ENCODE assay signal across 10 mouse cellular contexts in genomic region chr8:110726893-110727292, GRCm38 (mm10). TPM values are rescaled to one million over a fixed set of nuclear protein-coding genes. Genes with fewer than 3 reads are reported as not detected.
DNase-seq lines count a peak whose midpoint lies in the region; ATAC-seq and TF ChIP-seq lines count a peak whose summit lies in the region.
"Had no signal": no experiment of that assay in that cellular context is flagged by ENCODE, and none has a peak within 500 bp of the region (broad histone marks: within the 10 kb centered on the region; RNA-seq: fewer than 3 reads in every experiment).

No protein-coding gene starts in this region.

- peak; percentile 59 for DNase-seq in lung, adult 2 months
- DNase-seq in lung, adult 18-20 months = no peak
- DNase-seq in ZHBTc4 (ENCODE audit: low read depth, low spot score) = peak; percentile 88
- DNase-seq in embryonic facial prominence, embryonic 11.5 days (ENCODE audit: low spot score) = peak; percentile 78
- DNase-seq in heart, postnatal 4 days = peak; percentile 82
- DNase-seq in liver, embryonic 13.5 days = peak; percentile 23
- DNase-seq in urinary bladder, adult 18-20 months (ENCODE audit: low spot score in 2 of 2) = no peak

- H3K4me3 ChIP-seq in lung, adult 2 months (replicated peaks; ENCODE audit: extremely low read depth, low read depth, low read length) = no peak overlapping the region
- H3K4me3 ChIP-seq in embryonic facial prominence, embryonic 11.5 days (ENCODE audit: low read depth, low read length) = no peak overlapping the region
- H3K4me3 ChIP-seq in liver, embryonic 13.5 days (replicated peaks) = no peak overlapping the region
- H3K4me3 ChIP-seq in neural tube, embryonic 13.5 days = no peak overlapping the region
- H3K4me3 ChIP-seq: erythroblast, embryonic 14.5 days had no signal

- WGBS in lung, adult 2 months = 21% methylated on average over 18 of the region's 18 CpGs
- 9% methylated on average over 18 of the region's 18 CpGs for WGBS in embryonic facial prominence, embryonic 11.5 days
- WGBS in liver, embryonic 13.5 days (ENCODE audit: insufficient replicate concordance) = 13% methylated on average over 18 of the region's 18 CpGs
- WGBS in neural tube, embryonic 13.5 days = 11% methylated on average over 18 of the region's 18 CpGs

- TF ChIP-seq CTCF in lung, adult 2 months (IDR thresholded peaks at IDR 0.05; ENCODE audit: insufficient read depth, low read length) = peak; percentile 18; the same call in 1 of the 2 replicates

- no peak overlapping the region for H3K27ac ChIP-seq in embryonic facial prominence, embryonic 11.5 days (replicated peaks; ENCODE audit: low read depth, low read length)
- H3K27ac ChIP-seq in liver, embryonic 13.5 days = no peak overlapping the region
- no peak overlapping the region for H3K27ac ChIP-seq in neural tube, embryonic 13.5 days (replicated peaks)

- H3K36me3 ChIP-seq in embryonic facial prominence, embryonic 11.5 days (replicated peaks; ENCODE audit: control insufficient read depth, insufficient read depth, low read depth, low read length) = peaks cover 13% of the 10 kb centered on the region
- H3K36me3 ChIP-seq in liver, embryonic 13.5 days = peaks cover 18% of the 10 kb centered on the region; the same call in 1 of the 2 replicates
- peaks cover 62% of the 10 kb centered on the region for H3K36me3 ChIP-seq in neural tube, embryonic 13.5 days

- TF ChIP-seq POLR2A in lung, adult 2 months (IDR thresholded peaks at IDR 0.05; ENCODE audit: borderline replicate concordance, extremely low read depth, low read depth, low read length) = no peak

- no peak overlapping the region for H3K4me2 ChIP-seq in embryonic facial prominence, embryonic 11.5 days (ENCODE audit: low read depth, low read length)
- no peak overlapping the region for H3K4me2 ChIP-seq in liver, embryonic 13.5 days
- no peak overlapping the region for H3K4me2 ChIP-seq in neural tube, embryonic 13.5 days

- no peak for ATAC-seq in embryonic facial prominence, embryonic 11.5 days (replicated peaks; ENCODE audit: insufficient number of reproducible peaks, low FRiP score, low TSS enrichment, low read depth)
- ATAC-seq in liver, embryonic 13.5 days (ENCODE audit: low read depth) = no peak
- ATAC-seq in neural tube, embryonic 13.5 days (ENCODE audit: low read depth) = peak; percentile 28

- no peak overlapping the region for H3K9ac ChIP-seq in embryonic facial prominence, embryonic 11.5 days (replicated peaks; ENCODE audit: low read length)
- H3K9ac ChIP-seq in liver, embryonic 13.5 days = no peak overlapping the region
- no peak overlapping the region for H3K9ac ChIP-seq in neural tube, embryonic 13.5 days

- no peaks in the 10 kb centered on the region for H3K27me3 ChIP-seq in embryonic facial prominence, embryonic 11.5 days (ENCODE audit: control insufficient read depth, insufficient read depth, low read length)
- H3K27me3 ChIP-seq in liver, embryonic 13.5 days = peaks cover 23% of the 10 kb centered on the region
- no peaks in the 10 kb centered on the region for H3K27me3 ChIP-seq in neural tube, embryonic 13.5 days
- H3K27me3 ChIP-seq: megakaryocyte, embryonic 14.5 days had no signal

- H3K4me1 ChIP-seq in lung, adult 2 months (ENCODE audit: control insufficient read depth, insufficient read depth, low read length) = peaks cover 7% of the 10 kb centered on the region
- H3K4me1 ChIP-seq in embryonic facial prominence, embryonic 11.5 days (ENCODE audit: control insufficient read depth, insufficient read depth, low read length) = peaks cover 5% of the 10 kb centered on the region
- H3K4me1 ChIP-seq in liver, embryonic 13.5 days (replicated peaks) = peaks cover 30% of the 10 kb centered on the region
- H3K4me1 ChIP-seq in neural tube, embryonic 13.5 days (replicated peaks) = peaks cover 52% of the 10 kb centered on the region

- H3K9me3 ChIP-seq in embryonic facial prominence, embryonic 11.5 days (replicated peaks; ENCODE audit: control insufficient read depth, low read length) = no peaks in the 10 kb centered on the region
- H3K9me3 ChIP-seq in liver, embryonic 13.5 days (replicated peaks) = no peaks in the 10 kb centered on the region
- H3K9me3 ChIP-seq in neural tube, embryonic 13.5 days = no peaks in the 10 kb centered on the region
- H3K9me3 ChIP-seq: megakaryocyte, embryonic 14.5 days had no signal

RNA-seq across cellular contexts. Expression of gene Mtss1l, which starts 5.6 kb away (rescaled TPM):
- polyA plus RNA-seq in lung, adult 2 months (2012; rRNA removed) = 120 and 125 TPM in 2 replicates
- polyA plus RNA-seq in embryonic facial prominence, embryonic 11.5 days (2014; fragmentation: Nextera tagmentation; extraction: Ambion mirVana) = 7.9 and 12.7 TPM in 2 replicates
- total RNA-seq in heart, postnatal 4 days (2021) = 10 to 100 TPM; 50.6 to 61.0 TPM
- 0.75 and 0.89 TPM in 2 replicates for polyA plus RNA-seq in liver, embryonic 13.5 days (2015; fragmentation: Nextera tagmentation; extraction: Ambion mirVana)
- polyA plus RNA-seq in neural tube, embryonic 13.5 days (2015; fragmentation: Nextera tagmentation; extraction: Ambion mirVana) = 13.3 and 14.0 TPM in 2 replicates

Comparison
In these comparisons a context has a peak if more than half of its experiments do, and no peak if none do; other contexts are left out.
1. DNase-seq: peak in lung, adult 2 months (single experiment), ZHBTc4 (single experiment), embryonic facial prominence, embryonic 11.5 days (single experiment), heart, postnatal 4 days (single experiment) and liver, embryonic 13.5 days (single experiment); none in lung, adult 18-20 months (0 of 2) and urinary bladder, adult 18-20 months (0 of 2).